Mouse (Mus musculus) cerebellum, adult (tissue): ENCODE measurements around the gene Pomc.
"Not testable (repeated sequence)": the region's sequence is repeated elsewhere in the genome, so short reads cannot be mapped to it uniquely, and the experiment has no call there.

Experiments used
- ATAC-seq: cut with Nextera tagmentation; 2 replicates; pipeline ENCODE4 v1.9.2; 2017; ENCODE audit warnings: mild to moderate bottlenecking, moderate library complexity, mixed read lengths; ENCODE audit not compliant: insufficient number of reproducible peaks, low FRiP score, low TSS enrichment

Gene Pomc

DNA sequence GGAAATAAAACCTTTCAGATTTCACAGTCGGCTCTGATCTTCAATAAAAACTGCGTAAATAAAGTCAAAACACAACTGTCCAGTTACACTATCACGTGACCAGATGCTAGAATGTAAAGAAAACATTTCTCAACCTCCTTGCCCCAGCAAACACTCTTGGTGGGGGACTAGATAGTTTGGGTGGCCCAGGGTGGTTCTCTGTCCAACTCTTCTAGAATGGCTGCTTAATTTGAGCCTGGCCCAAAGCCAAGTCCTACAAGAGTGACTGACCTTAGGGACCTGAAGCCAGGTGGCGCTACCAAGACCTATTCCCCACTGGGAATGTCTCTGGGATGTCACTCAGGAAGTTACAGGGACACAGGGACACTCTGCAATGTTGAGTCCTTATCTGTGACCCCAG is 5.8 kb downstream of the Pomc start:
- ATAC-seq, result no peak

DNA sequence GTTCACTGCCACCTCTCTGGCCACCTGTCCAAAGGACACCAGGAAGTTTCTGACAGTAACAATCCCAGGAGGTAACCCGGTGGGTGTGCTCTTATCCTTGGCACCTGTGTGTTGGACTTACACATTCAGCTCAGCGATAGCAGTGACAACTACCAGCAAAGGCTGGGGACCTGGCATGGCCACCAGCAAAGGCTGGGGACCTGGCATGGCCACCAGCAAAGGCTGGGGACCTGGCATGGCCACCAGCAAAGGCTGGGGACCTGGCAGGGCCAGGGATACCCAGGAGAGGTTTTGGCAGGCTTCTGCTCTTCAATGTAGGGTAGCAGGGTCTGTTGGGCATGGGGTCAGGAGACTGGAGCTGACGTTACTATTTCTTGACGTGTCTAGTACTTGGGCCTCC is 12.4 kb downstream of the Pomc start:
- no peak for ATAC-seq

DNA sequence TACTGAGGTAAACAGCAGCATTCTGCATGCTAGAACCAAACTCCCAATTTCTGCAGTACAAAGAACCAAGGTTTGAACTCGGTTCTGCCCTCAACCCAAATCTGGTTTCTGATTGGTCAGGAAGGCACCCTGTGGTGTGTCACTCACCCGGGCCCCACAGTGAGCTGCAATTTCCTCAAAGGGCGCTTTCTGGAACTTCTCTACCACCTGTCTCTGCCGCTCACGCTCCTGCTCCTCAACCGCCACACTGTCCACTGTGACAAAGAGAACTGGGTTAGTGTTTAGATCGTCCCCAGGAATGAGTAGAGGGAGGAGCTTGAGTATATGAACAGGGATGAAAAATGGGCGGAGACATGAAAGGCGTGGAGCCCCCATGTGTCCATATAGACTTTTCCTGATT is 13.6 kb downstream of the Pomc start:
- ATAC-seq, result no peak

GRCm38 (mm10) chr12:3973169-3973568 is 18.4 kb downstream of the Pomc start:
- not testable (repeated sequence) for ATAC-seq

- ATAC-seq, result 0 out of 2 replicates have a peak, but pooled peaks have one; percentile 6
Observed at GRCm38 (mm10) chr12:3980991-3981349, 26.2 kb downstream of the Pomc start.

DNA sequence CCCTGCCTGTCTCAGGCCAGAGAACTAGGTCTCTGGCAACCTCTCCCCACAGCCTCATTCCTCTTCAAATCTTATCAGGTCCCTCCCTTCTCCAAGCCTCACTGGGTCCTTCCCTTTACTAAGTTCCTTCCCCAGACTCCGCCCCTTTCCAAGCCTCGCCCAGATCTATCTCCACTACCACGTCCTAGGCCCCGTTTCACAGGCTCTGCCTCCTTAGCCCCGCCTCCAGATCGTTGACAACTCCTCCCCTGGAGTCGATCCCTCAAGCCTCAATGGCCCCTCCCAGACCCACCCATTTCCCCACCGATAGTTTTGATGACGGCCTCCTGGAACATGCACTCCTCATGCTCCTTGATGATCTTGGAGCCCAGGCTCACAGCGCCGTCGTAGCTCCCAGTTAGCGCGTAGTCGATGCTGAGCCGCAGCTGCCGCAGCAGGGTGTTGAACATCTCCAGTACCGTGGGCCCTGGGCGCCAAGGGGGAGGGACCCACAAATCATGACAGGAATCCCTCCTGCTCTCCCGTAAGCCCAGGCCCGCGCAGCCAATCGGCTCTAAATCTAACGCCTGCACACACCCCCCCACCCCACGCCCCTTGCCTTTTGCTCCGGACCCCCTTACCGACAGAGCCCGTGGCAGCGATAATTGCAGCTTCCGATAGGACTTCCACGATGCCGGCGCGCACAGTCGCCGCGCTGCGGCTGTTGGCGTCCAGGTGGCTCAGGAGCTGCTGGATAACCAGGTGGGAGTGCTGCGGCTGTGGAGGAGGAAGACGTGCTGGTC is 26.8 kb downstream of the Pomc start:
- ATAC-seq, result peak; percentile 81

DNA sequence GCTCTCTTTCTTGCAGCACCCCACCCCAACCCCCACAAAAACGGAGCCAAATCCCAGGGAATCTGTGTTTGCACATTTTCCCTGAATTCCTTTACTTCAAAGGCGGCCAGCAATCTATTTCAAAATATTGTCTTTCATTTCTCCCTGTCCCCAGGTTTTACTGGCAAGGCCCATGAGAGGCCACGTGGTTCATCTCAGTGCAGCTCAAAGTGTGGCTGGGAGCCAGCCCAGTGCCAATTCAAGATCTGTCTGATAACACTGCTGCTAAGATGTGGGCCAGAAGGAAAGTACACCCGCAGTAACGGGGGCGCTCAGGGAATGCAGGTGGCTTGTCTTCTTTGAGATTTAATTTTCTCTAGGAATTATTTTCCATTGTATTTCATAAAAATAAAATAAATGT is 27.5 kb downstream of the Pomc start:
- no peak for ATAC-seq

- ATAC-seq, result peak; percentile 3; the same call in 1 of the 2 replicates
Observed at GRCm38 (mm10) chr12:3983736-3984135, 29.0 kb downstream of the Pomc start.

- no peak for ATAC-seq
Observed at GRCm38 (mm10) chr12:3984446-3984845, 29.7 kb downstream of the Pomc start.

DNA sequence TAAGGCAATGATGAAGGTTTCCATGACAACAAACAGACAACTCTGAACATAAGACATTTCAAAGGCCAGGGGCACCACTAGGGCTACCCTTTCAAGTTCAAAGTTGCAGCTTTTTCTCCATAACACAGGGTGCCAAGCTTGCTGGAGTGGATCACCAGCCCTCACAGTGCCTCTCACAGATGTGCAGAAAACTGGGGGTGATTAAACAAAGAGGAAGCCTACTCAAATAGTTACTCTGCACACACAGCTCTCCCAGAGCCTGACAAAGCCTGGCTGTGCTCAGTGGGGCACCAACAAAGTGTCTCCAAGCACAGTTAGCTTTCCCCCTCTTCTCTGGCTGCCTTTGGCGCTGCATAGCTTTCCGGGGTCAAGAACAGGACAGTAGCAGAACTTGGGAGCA is 35.2 kb downstream of the Pomc start:
- no peak for ATAC-seq

- no peak for ATAC-seq
Observed at GRCm38 (mm10) chr12:3991047-3991446, 36.3 kb downstream of the Pomc start.

DNA sequence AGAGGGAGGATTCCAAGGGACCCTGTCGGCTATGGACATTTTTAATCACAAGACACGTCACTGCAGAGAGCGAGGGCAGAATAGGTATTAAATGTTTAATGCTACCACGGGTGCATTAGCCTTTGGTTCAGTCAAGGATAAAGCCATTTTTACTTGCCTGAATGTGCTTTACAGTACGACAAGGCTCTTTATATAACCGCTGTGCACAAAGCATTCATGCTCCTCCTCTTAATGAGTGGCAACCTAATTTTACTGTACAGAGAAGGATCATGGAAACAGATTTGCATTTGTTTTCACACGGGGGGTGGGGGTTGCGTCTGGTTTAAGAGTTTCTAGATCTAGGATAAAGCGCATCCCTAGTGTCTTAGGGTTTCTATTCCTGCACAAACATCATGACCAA is 42.0 kb downstream of the Pomc start:
- ATAC-seq, result no peak

DNA sequence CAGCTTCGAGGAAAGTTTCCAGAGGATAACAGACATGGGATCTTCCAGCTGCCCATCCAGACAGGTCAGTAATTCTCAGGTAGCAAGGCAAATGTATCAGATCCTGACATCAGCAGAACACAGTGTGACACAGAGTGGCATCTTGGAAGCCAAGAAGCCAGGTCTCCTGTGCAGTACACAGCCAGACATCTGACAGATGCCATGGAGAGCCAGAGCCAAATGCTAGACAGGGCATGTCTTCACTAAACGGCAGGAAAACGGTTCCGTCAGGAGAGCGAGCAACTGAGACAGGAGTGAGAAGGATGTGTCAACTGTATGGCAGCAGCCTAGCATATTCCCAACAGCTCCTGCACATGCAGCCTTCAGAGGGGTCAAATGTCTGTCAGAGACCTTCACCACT is 45.7 kb downstream of the Pomc start:
- ATAC-seq, result no peak

GRCm38 (mm10) chr12:4004648-4005047 is 49.9 kb downstream of the Pomc start:
- no peak for ATAC-seq

DNA sequence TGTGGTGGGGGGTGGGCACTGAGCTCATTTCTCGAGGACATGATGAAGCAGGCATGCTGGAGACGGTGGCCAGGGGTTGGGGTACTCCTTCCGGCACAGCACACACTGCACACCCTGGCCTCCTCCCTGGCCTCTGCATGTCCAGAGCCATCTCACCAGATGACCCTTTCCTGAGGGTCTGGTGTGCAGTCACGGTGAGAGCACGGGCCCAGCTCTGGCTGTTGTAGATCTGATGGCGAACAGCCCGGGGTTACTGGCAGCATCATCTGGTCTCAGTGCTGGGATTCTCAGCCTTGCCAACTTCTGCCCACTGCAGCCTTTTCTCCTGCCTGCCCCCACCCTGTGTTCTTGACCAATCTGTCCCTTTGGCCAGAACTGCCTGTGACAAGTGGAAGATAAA is 51.3 kb downstream of the Pomc start:
- peak; percentile 69 for ATAC-seq

- peak; percentile 51 for ATAC-seq
Observed at GRCm38 (mm10) chr12:4007181-4007580, 52.4 kb downstream of the Pomc start.

DNA sequence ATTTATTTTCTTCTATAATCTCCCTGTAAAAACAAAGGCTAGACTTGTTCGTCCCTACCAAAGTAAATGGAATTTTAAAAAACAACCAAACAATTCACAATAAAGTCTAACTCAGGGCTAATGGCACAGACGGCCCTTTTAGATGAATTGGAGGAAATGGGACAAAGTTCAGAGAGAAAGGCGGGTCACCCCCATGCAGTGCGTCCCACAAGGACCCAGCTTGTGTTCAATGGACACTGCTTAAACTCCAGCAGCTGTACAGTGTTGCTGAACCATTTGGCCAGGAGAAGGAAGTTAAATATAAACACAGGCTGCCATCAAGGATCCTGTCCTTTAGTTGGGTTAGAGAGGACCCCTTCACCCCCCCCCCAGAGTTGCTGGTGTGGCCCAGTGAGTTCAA is 53.0 kb downstream of the Pomc start:
- no peak for ATAC-seq

DNA sequence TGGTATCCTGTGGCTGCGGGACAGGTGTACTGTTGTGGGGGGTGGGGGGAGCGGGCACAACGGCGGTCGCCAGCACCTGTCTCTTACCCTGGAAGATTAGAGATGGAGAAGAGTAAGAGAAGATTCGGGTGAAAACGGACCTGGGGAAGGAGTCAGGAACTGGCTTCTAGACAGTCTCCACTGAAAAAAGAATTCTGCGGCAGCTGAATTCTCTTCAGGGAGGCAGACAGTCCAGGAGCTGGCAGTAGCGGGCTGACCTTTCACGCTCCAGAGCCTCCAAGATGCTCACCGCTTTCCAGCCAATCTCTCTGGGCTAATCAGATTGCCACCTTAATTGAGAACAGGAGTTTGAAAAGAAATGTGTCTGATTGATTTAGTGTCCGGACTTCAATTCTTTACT is 54.0 kb downstream of the Pomc start:
- ATAC-seq, result peak; percentile 76
